Mouse (Mus musculus): Measurements from ENCODE around the gene Syn3.

DNA sequence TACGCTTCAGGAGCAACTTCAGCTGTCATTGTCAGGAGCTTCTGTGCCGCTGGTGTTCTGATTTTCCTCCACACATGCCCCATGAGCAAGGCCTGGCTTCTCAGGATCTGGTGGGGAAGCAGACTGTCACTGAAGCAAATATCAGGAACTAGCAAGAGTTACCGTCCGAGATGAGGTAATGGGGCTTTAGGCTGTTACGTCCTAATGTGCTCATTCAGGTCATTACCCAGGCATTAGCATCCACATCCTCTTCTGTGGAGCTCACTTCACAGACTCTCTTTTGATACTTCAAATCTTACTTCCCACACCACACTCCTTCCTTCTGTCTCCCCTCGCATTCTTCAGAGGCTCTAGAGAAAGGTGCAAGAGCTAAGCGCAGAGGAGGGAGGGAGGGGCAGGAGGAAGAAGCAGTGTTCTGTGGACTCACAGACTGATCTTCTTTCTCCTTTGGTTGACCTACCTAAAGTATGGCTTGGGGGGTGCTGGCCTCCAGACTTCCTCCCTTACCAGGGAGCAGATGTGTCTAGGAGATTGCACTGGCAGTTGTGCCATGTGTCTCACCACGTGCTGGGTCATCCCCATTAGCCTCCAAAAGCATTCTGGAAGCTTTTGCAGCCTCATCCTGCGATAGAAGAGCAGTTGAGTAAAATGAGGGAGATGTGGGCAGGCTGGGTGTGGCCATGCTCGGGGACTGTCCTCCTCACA is 445.7 kb downstream of the Syn3 start:
- no peak for TF ChIP-seq CTCF (IDR thresholded peaks at IDR 0.05; ENCODE audit: low read depth)
- no peak for TF ChIP-seq EP300 (optimal IDR thresholded peaks at IDR 0.05)
